In the genomic region with DNA sequence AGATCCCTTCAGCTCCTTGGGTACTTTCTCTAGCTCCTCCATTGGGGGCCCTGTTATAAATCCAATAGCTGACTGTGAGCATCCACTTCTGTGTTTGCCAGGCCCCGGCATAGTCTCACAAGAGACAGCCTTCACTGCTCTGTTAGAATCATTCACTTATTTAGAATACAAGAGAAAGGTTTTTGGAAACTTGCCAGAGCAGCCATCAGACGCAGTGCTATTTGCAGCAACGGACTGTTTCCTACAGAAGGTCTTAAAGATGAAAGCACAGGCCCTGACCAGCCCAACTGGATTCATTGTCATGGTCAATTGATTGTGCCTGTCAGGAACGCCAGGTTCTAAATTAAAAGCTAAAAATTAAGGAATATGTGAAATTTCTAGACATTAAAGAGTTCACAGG, we compare ENCODE assay signal across 10 mouse cellular contexts.
DNase-seq lines count a peak whose midpoint lies in the region; ATAC-seq and TF ChIP-seq lines count a peak whose summit lies in the region.
"Had no signal": no experiment of that assay in that cellular context is flagged by ENCODE, and none has a peak within 500 bp of the region (broad histone marks: within the 10 kb centered on the region; RNA-seq: fewer than 3 reads in every experiment).

No protein-coding gene starts in this region.

- H3K27ac ChIP-seq in heart, adult 2 months, result peak overlapping the region; percentile 3; the same call in 1 of the 2 replicates
- H3K27ac ChIP-seq in lung, embryonic 16.5 days (ENCODE audit: low read length), result peak overlapping the region; percentile 58
- H3K27ac ChIP-seq in hindbrain, embryonic 15.5 days (replicated peaks), result peak overlapping the region; percentile 81; the same call in 1 of the 2 replicates
- peak overlapping the region; percentile 76 for H3K27ac ChIP-seq in small intestine, adult 2 months (ENCODE audit: insufficient read depth, low read depth, low read length)

- no peaks in the 10 kb centered on the region for H3K27me3 ChIP-seq in heart, adult 2 months (ENCODE audit: control insufficient read depth, insufficient read depth, low read length)
- H3K27me3 ChIP-seq in lung, embryonic 16.5 days (ENCODE audit: control insufficient read depth, insufficient read depth, low read depth, low read length), result no peaks in the 10 kb centered on the region
- H3K27me3 ChIP-seq in hindbrain, embryonic 15.5 days, result no peaks in the 10 kb centered on the region
- H3K27me3 ChIP-seq in small intestine, adult 2 months (ENCODE audit: control insufficient read depth, insufficient read depth, low read length), result no peaks in the 10 kb centered on the region

- intact Hi-C loops in heart, adult 2 months (cut with DNase I), result no loop called here

- TF ChIP-seq POLR2A in heart, adult 2 months (IDR thresholded peaks at IDR 0.05; ENCODE audit: insufficient read depth, low read depth, low read length), result no peak
- no peak for TF ChIP-seq POLR2A in small intestine, adult 2 months (IDR thresholded peaks at IDR 0.05; ENCODE audit: low read depth, low read length)

- no peak for TF ChIP-seq EP300 in heart, adult 2 months (IDR thresholded peaks at IDR 0.05; ENCODE audit: insufficient read depth, low read depth, low read length)

- no peak; the same call in 1 of the 2 replicates for ATAC-seq in lung, embryonic 16.5 days (ENCODE audit: low read depth)
- no peak for ATAC-seq in hindbrain, embryonic 15.5 days (ENCODE audit: low FRiP score, low read depth)

- peaks cover 23% of the 10 kb centered on the region for H3K4me1 ChIP-seq in heart, adult 2 months (ENCODE audit: control insufficient read depth, insufficient read depth, low read length)
- H3K4me1 ChIP-seq in lung, embryonic 16.5 days (replicated peaks; ENCODE audit: control insufficient read depth, insufficient read depth, low read length), result peaks cover 23% of the 10 kb centered on the region
- peaks cover 31% of the 10 kb centered on the region for H3K4me1 ChIP-seq in hindbrain, embryonic 15.5 days (replicated peaks)
- H3K4me1 ChIP-seq in small intestine, adult 2 months (ENCODE audit: control insufficient read depth, insufficient read depth, insufficient read length, low read length), result peaks cover 9% of the 10 kb centered on the region; the same call in 1 of the 2 replicates

- H3K9ac ChIP-seq in heart, adult 2 months (ENCODE audit: low read depth, low read length), result no peak overlapping the region
- no peak overlapping the region for H3K9ac ChIP-seq in lung, embryonic 16.5 days (ENCODE audit: low read length)
- no peak overlapping the region for H3K9ac ChIP-seq in hindbrain, embryonic 15.5 days

- no peaks in the 10 kb centered on the region for H3K9me3 ChIP-seq in lung, embryonic 16.5 days (ENCODE audit: control insufficient read depth, low read length)
- no peaks in the 10 kb centered on the region for H3K9me3 ChIP-seq in hindbrain, embryonic 15.5 days

- H3K36me3 ChIP-seq in heart, adult 2 months (ENCODE audit: control insufficient read depth, insufficient read depth, low read length), result peaks cover 18% of the 10 kb centered on the region
- H3K36me3 ChIP-seq in lung, embryonic 16.5 days (ENCODE audit: control insufficient read depth, insufficient read depth, low read length), result peaks cover 2% of the 10 kb centered on the region; the same call in 1 of the 2 replicates
- H3K36me3 ChIP-seq in hindbrain, embryonic 15.5 days, result no peaks in the 10 kb centered on the region
- peaks cover 2% of the 10 kb centered on the region; the same call in 1 of the 2 replicates for H3K36me3 ChIP-seq in small intestine, adult 2 months (ENCODE audit: control insufficient read depth, insufficient read depth, low read length)

- TF ChIP-seq CTCF in heart, adult 2 months (IDR thresholded peaks at IDR 0.05), result no peak
- no peak for TF ChIP-seq CTCF in small intestine, adult 2 months (IDR thresholded peaks at IDR 0.05; ENCODE audit: extremely low read depth, insufficient read length, insufficient replicate concordance, low read depth, low read length)

- no peak overlapping the region for H3K4me3 ChIP-seq in heart, adult 2 months
- H3K4me3 ChIP-seq in lung, embryonic 16.5 days (ENCODE audit: low read length), result no peak overlapping the region
- no peak overlapping the region for H3K4me3 ChIP-seq in hindbrain, embryonic 15.5 days
- H3K4me3 ChIP-seq in small intestine, adult 2 months (ENCODE audit: low read depth, low read length), result no peak overlapping the region

- H3K4me2 ChIP-seq in lung, embryonic 16.5 days (ENCODE audit: low read depth, low read length), result no peak overlapping the region
- H3K4me2 ChIP-seq in hindbrain, embryonic 15.5 days, result no peak overlapping the region

- no peaks in the 10 kb centered on the region for H3K79me2 ChIP-seq in heart, adult 2 months (replicated peaks; ENCODE audit: control insufficient read depth, insufficient read depth, low read length)

- DNase-seq in heart, adult 2 months, result no peak
- no peak for DNase-seq in heart, adult 11 months
- DNase-seq in lung, postnatal 14 days, result no peak
- DNase-seq in embryo, embryonic 9.5 days (ENCODE audit: extremely low spot score), result no peak
- no peak for DNase-seq in lung, postnatal 10 days
- DNase-seq: kidney, adult 18-20 months; lung, adult 18-20 months had no signal

- WGBS in heart, adult 2 months, result 24% methylated on average over 4 of the region's 4 CpGs
- 31% methylated on average over 4 of the region's 4 CpGs for WGBS in lung, embryonic 16.5 days
- WGBS in hindbrain, embryonic 15.5 days, result 28% methylated on average over 4 of the region's 4 CpGs
- 65% methylated on average over 4 of the region's 4 CpGs for WGBS in small intestine, adult 2 months

Comparison
In these comparisons a context has a peak if more than half of its experiments do, and no peak if none do; other contexts are left out.
1. H3K27ac ChIP-seq: peak in every context shown above with its lines; median percentile 81 in hindbrain, embryonic 15.5 days; 76 in small intestine, adult 2 months; 58 in lung, embryonic 16.5 days; 3 in heart, adult 2 months.